Mouse (Mus musculus) ES-E14 (cell line): Measurements from ENCODE around the gene Cdh13.

Experiments used
- CHD2 ChIP-seq: IDR thresholded peaks from 2 replicates; pipeline ENCODE4 v1.6.1; 2014; ENCODE audit warnings: mild to moderate bottlenecking, low read depth, low read length, inconsistent platforms
- ZNF384 ChIP-seq: IDR thresholded peaks from 2 replicates; pipeline ENCODE4 v1.6.1; 2012; ENCODE audit warnings: low read depth, low read length, inconsistent platforms

GRCm38 (mm10) chr8:119085022-119085421 lies 801.5 kb downstream of the Cdh13 start:
- TF ChIP-seq ZNF384 (no peak), CHD2 (no peak)
